Mouse (Mus musculus): ENCODE measurements around the gene Pskh1.

Gene Pskh1

DNA sequence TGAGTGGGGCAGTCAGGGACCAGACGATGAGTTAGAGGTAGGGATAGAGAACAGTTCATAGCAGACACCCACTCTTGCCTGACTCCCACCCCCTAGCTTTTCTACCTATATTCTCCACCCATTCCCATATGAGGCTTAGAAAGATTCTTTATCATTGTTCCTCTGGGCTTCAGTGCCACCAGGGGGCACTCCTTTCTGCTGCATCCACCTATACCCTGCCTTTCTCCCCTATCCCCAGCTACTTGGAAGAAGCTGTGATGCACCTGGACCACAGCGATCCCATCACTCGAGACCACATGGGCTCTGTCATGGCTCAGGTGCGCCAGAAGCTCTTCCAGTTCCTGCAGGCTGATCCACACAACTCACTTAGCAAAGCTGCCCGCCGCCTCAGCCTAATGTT is 7.8 kb upstream of the Pskh1 start:
- peak; percentile 25; the same call in 1 of the 2 replicates for ATAC-seq (ENCODE audit: low TSS enrichment)

DNA sequence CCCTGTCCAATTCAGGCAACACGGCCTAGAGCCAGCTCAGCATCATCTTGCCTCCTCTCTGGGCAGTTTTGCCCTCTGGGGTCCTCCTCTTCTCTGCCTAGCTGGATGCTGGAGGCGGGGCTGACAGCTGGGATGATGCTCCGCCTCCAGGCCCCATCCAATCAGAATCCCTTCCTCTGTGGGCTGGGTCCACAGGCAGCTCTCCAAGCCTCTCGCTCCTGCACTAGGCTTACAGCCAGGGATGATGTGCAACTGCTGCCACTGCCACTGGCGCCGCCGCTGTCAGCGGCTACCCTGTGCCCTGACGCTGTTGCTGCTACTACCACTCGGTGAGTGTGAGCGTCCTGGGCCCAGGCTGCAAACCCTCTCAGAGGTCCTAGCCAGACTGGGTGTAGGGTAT is 6.9 kb upstream of the Pskh1 start, which contains the start of gene Nrn1l:
Gene Nrn1l (plus strand): TSS at position 229 of the 400 bp plus-strand sequence.
- peak; percentile 62 for ATAC-seq (ENCODE audit: low TSS enrichment)

DNA sequence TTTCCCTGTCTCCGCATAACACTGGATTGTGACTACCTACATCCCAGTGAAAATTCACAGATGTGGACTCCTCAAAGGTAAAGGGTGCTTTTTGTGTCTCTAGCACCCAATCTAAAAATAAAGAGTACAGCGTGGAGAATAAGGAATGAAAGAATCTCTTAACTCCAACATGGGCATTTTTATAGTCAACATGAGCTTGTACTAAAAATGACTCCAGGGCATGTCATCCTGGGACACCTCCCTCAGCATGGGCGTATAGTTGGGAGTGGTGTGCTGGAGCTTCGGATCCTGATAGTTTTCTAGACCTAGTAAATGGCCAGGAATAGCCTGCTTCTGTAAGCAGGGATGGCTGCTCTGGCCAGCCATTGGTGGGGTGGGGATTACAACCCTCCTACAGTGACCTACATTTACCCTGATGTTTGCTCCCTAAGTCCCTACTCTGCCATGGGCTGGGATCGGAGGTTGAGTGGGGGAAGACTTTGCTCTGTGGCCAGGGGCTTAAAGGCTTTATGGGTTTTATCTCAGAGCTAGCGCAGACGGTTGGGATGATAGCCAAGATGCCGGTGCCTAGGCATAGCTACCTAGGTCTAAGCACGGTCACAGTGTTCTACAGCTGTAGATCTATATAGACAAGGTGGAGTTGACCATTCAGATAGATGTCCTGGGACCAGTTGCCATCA is 2.3 kb upstream of the Pskh1 start:
- ATAC-seq (ENCODE audit: low TSS enrichment): 0 out of 2 replicates have a peak, but pooled peaks have one; percentile 4

DNA sequence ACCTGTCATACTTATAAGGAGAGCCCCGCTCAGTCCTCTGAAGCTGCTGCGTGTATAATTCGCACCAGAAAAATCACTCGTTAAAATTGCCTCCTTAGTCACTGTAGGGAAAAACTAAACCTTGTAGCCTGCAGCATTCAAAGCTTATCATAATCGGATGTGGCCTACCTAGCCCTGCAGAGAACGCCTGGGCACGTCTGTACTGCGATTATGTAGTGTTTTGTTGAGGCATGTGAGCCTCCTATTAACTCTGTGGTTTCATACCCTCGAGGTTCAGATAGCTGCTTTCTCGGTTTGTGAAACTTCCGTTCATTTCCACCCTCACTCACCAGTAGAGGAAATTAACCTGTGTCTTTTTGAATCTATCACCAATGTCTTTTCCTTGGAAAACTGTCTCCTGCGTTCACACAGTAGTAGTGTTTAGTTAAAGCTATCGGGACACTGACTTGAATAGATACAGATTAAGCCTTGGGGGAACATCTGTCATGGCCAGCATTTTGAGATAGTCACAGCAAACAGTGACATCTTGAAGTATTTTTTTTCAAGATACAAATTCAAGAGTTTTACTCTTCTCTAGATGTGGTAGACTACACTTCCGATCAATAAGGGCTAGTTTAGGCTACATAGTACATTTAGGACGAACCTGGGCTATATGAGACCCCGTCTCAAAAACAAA is 838 bp downstream of the Pskh1 start:
- no peak for ATAC-seq (ENCODE audit: low TSS enrichment)

DNA sequence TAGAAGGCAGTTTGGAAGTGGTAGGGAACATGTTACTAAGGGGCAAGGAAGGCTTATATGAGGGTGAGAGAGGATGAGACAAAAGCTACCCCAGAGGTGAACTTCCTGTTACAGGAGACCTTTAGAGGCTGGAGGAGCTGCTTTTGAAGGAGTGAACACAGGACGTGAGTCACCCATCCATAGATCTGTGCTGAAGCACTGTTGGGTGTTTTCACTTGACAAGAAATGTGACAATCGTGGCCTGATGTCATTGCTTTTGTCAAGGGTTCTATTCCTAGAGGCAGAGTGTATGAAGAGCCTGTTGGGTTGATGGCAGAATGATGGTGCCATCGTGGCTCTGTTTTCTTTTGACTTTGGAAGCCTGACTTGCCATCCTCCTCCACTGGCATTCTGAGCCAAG is 19.1 kb downstream of the Pskh1 start:
- ATAC-seq (ENCODE audit: low TSS enrichment): peak; percentile 38

DNA sequence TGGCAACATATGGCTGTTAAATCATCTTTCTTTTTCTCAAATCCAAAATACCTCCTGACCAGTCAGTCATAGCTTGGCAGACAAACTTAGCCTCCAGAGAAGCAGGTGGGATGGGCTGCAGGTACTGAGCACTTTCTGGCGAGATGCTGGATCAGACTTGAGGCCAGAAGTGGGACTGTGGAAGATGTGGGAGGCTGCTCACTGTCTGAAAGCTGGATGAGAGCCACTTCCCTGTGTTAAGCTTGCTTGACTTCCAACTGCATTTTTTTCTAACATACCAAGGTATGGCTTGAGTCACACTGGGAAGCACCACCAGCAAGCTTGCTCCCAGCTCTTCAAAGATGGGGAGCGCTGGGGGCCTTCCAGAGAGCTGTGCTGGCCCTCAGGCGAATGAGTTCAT is 24.9 kb downstream of the Pskh1 start:
- ATAC-seq (ENCODE audit: low TSS enrichment): peak; percentile 74

DNA sequence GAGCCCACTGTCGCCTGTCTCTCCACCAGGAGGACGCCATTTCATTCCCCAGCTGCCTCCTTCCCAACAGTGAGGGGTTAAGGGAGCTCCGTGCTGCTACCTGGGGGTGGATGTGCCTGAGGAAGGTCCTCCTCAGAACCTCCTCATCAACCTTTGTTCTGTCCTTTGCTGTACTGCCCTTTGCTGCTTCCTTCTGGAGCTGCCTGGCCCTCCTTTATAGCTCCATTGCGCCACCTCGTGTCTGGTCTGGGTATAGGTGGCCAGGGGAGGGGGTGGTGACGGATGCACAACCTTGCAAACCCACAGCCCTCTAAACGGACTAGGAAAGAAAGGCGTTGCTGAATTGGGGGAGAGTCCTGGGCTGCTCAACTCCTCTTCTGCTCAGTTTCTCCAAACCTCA is 30.4 kb downstream of the Pskh1 start:
- ATAC-seq (ENCODE audit: low TSS enrichment): peak; percentile 54

DNA sequence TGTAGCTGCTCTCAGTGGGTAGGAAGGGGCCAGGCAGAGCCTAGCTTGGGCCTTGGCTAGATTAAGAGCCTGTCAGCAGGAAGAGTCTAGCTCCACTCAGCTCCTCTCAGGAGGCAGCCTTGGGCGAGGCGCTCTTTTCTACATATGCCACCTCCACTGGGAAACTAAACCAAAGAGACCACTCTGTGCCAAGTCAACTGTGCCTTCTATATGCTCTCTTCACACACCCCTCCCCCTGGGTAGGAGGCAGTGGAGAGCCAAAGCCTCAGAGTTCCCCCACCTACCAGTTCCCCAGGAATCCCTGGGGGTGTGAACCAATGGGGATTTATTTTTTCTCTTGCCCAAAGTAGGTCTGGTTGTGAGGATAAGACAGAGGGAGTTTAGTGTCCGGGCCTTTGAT is 31.0 kb downstream of the Pskh1 start:
- peak; percentile 81 for ATAC-seq (ENCODE audit: low TSS enrichment)

DNA sequence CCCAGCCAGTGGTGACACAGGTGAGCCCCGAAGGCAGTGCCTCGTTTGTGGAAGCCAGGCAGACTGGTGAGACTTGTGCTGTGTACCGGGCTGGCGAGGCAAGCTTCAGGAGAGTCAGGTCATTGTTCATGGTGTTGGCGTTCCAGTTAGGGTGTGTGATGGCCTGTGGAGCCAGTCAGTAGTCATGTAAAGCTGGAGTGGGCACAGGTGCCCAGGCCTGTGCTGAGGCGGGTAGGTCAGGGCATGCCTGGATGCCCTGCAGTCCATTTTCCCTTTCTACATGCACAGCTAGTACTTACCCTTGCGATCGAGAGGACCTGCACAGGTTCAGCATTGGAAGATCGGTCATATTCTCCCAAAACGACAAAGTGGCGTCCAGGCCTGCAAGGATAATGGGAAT is 32.3 kb downstream of the Pskh1 start:
- no peak for ATAC-seq (ENCODE audit: low TSS enrichment)

DNA sequence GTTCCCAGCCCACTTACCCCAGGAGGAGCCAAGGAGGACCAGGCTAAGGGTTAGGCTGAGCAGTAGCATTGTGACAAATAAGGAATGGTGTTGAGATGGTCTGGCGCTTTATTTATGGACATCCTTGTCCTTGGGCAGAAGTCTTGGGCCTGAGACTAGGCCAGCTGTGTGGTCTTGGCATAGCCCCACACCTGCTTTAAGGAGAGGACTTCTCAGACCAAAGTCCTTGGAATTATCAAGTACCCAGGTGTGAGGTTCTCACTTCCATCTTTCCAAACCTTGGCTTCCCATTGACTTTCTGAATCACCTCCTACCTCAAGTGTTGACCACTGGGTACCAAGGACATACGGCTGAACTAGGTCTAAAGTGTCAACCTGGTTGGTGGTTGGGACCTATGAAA is 33.5 kb downstream of the Pskh1 start, which contains the start of gene Ctrl:
Gene Ctrl (minus strand): TSS at position 101 of the 400 bp plus-strand sequence.
- no peak for ATAC-seq (ENCODE audit: low TSS enrichment)

DNA sequence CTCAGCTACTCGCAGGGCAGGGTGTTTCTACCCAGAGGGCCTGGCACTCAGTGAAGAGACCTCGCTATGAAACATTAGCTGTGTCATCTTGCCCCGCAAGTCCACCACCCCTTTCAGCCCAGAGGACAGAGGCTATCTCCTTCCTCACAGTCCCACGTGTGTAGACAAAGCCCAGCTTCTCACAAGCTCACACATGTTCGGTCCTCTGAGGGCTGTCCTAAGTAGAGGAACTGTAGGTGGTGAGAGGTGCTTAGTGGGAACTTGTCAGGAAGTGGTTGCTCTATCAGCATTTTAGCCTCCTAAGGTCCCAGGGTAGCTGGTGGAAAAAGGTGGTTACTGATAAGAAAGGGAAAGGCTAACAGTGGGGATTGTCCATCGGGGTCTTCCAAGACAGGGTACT is 34.9 kb downstream of the Pskh1 start:
- ATAC-seq (ENCODE audit: low TSS enrichment): no peak

DNA sequence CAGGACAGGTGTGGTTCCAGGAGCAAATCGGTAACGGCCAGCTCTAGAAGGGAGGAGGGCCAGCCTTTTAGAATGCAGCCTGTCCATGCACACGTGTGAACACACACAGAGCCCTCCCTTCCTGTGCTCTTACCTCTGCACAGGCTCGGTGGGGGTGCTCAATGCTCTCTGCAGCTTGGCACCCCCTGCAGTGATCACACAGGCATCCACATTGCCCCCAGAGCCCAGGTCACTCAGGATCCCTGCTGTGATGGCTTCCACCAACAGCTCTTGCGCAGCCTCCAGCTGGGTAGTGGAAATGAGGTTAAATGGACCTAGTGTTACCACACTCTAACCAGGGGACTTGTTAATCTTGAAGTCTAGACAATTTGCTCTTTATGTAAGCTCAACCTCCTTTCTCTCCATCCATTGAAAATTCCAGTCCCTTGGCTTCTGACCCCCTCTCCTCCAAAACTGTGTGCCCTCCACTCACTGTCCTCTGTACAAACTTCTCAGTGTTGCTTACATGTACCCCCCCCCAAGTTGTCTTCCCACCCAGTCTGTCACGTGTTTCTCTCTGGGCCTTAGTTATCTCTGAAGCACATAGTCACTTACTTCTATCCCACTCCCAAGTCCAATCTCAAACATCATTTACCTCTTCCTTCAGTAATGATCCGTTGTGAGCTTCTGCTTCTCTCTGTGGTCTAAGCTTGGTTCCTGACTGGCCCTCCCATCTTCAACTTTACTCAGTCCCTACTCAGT is 35.8 kb downstream of the Pskh1 start:
- ATAC-seq (ENCODE audit: low TSS enrichment): no peak

DNA sequence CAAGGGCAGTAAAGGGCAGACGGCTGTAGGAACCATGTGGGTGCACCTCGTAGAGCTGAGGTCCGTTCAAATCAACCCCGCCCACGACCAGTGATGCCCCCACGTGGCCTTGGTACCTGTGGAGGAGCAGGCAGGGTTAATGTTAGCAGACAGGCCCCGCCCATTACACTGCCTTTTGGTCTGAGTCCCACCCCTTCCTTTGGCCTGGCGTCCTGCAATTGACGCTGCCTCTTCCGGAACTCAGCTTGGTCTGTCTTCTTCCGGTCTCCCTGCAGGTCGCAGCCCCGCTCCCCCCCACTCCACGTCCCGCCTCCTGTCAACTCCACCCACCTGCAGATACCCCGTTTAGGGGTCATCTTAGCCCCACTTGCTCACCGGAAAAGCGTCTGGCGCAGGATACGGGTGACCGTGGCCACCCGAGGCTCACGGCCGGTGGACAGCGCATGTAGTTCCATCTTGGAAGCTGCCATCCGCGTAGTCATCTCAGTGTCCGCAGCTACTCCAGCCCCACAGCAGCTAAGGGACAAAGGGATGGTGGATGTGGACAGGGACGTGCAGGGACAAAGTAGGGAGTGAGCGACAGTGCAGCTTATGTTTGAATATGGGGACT is 36.7 kb downstream of the Pskh1 start:
- ATAC-seq (ENCODE audit: low TSS enrichment): peak; percentile 82

DNA sequence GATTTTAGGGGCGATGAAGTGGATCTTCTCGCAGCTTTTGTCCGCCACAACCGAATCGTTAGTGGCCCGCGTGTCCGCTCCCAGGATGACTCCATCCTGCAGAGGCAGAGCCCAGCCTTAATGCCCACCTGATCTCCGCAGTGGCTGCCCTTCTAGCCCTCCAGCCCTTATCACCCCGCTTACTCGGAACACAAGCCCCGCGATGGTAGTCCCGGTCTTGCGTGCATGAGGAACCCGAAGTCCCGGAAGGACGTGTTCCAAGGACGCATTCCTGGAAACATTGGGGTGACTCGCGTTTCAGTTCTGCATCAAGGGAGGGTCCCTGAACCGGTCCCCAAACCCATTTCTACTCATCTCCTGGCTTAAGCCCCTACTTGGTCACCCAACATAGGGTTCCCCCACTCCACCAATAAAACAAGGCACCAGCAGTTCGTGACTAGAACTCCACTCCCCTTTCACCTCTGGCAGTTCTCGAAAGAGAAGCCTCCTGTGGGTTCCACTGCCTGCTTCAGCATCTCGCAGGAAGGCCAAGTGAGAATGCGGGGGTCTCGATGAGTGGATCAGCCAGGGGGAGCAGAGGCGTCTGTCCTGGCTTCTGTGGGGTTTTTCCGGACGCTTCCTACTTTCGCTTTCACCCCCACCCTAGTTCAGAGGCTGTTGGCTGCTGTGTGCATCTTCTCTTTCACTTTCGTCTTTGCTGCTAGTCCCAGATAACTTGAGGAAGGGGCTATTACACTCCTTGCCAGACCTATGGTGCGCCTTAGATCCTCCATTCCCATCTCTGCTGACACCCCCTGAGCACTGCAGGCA is 37.5 kb downstream of the Pskh1 start:
- ATAC-seq (ENCODE audit: low TSS enrichment): peak; percentile 31

DNA sequence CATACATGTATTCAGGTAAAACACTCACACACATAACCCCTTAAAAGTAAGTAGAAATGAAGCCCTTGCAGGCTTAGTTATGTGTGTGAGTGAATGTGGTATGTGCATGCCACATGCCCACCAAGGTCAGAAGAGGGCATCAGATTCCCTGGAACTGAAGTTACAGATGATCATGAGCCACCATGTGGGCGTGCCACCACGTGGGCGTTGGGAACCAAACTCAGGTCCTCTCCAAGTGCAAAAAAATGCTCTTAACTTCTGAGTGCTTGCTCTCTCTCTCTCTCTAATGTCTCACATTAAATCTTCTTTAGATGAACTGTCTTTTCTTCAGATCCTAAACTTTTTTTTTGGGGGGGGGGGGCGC is 38.0 kb downstream of the Pskh1 start, which contains the start of gene Psmb10:
Gene Psmb10 (minus strand): TSS at position 139 of the 364 bp plus-strand sequence.
- 0 out of 2 replicates have a peak, but pooled peaks have one; percentile 1 for ATAC-seq (ENCODE audit: low TSS enrichment)

DNA sequence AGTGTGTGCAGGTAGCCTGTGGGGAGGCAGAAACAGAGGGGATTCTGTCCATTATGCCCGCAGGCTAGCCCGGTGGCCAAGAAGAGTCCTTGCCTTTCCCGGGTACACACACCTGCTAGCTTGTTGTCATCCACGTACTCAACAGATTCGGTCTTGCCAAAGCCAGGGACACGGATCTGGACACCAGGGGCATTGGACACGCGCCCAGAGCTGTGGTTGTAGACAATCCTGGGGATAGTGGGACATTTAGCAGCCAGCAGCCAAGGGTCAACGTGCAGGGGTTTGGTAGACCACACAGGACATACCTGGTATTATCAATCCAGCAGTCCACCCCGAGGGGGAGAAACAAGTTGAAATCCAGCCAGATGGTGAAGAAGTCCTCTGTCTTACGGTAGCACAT is 41.8 kb downstream of the Pskh1 start:
- no peak for ATAC-seq (ENCODE audit: low TSS enrichment)

DNA sequence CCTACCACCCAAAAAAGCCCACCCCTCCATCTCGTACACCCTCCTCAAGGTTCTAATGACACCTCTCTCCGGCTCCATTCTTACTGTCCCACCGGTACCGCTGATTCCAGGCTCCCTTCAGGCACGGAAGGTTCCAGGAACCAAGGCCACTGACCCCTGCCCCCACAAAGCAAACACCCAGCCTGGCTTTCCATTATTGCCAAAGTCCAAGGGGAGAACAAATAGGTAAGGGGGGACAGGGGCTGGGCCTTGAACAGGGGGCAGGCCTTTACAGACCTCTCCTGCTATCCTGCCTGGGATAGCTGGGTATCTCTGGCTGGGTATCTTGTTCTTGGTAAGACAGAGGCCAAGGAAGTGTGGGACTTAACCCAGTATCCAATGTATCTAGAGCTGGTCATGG is 42.3 kb downstream of the Pskh1 start:
- ATAC-seq (ENCODE audit: low TSS enrichment): no peak

DNA sequence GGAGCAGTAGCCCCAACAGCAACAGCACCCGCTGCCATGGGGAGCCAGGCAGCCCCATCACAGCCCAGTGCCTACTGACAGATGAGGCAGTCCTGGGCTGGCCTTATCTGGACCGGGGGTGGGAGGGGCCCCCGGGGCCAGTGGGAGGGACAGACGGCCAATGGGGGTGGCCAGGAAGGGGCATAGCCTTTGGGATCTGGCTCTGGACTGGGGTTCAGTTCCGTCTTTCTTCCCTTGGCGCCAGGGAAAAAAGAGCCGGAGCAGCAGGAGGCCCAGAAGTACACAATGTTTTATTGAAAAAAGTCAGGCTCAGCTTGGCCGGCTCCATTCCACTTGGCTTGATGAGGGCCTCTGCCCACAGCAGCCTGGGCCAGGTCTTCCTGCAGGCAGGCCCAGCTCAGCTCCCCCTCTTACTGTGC is 43.1 kb downstream of the Pskh1 start, which contains the start of gene Lcat:
Gene Lcat (minus strand): TSS at position 62 of the 419 bp plus-strand sequence.
- ATAC-seq (ENCODE audit: low TSS enrichment): peak; percentile 38; the same call in 1 of the 2 replicates

DNA sequence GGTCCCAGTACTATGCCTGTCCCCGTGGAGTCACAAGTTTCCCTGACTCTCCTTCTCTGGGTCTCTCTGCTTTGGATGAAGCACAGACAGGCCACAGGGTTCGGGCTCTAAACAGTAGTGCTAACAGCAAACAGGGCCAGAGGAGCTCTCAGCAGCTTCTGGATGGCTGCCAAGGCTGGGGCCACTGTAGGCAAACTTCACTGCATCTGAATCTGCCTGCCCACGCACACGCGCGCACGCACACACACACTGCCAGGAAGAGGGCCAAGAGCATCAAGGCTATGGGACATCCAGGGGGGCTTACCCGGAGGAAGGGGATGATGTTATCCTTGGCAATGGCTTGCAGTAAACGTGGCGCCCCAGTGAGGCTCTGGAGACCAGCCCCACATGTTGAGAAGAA is 49.1 kb downstream of the Pskh1 start:
- no peak for ATAC-seq (ENCODE audit: low TSS enrichment)

DNA sequence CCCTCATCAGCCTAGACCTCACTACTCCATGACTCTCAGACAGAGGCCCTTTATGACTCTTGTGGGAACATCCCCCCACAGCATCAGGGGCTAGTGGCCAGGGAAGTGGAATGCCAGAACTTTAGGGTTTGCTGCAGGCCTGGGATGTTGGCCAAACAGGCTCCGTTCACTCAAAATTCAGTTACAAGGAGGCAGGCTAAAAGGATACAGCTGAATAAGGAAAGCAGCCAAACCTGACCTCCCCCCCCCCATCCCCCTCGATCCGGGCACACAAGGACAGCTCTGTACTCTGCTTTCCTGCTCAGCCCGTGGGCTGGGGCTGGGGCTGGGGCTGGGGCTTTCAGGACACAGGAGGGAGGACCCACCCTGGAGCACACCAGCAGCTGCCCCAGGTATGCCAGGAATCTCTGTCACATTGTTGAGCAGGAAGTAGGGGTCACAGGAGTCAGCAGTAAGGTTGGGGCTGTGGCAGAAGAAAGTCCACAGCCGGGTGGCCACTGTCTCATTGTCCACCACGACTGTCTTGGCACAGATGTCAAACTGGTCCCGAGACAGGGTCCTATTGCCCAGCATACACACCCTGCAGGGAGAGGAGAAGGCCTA is 50.9 kb downstream of the Pskh1 start:
- ATAC-seq (ENCODE audit: low TSS enrichment): peak; percentile 56

DNA sequence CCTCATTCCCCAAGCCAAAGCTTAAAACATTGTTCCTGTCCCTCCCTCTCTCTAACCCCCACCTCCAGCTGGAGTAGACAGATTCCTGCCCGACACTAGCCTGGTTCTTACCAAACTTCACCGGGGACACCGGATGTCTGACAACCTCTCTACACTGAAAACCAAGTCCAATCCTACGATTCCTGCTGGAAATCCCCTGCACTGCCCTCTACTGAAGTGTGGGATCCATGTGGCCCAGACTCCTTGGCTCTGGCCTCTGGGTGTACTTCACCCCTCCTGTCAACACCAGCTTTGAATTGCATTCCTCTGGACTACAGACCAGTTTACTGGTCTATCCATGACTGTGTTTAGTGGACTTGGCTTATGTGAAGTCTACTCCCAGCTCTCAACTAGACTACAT is 56.3 kb downstream of the Pskh1 start:
- ATAC-seq (ENCODE audit: low TSS enrichment): no peak

Data from frontal cortex, adult (tissue).